Mouse (Mus musculus) MEL (cell line): ENCODE data around the gene Man1c1. TPM values are rescaled to one million over a fixed set of nuclear protein-coding genes. Genes with fewer than 3 reads are reported as not detected.

Source experiments
- DNase-seq: peaks from one replicate; pipeline ENCODE4 v3.0.0; 2011; ENCODE audit warnings: low read depth, low spot score
- H3K27ac ChIP-seq: 2 replicates; pipeline ENCODE4 v1.5.1; 2012; ENCODE audit warnings: low read depth, mild to moderate bottlenecking, control low read depth, low read length, moderate library complexity; ENCODE audit not compliant: control insufficient read depth
- H3K27me3 ChIP-seq, 2 experiments: fragments of 150-350 bp in 1 of 2; sonication (generic) in 1 of 2; 2 replicates each; pipeline ENCODE4 v1.6.1; 2012; ENCODE audit warnings: low read length in 2 of 2, mild to moderate bottlenecking in 2 of 2, improper control_type of control experiment in 1 of 2, moderate library complexity in 1 of 2; ENCODE audit not compliant: insufficient read depth in 2 of 2, control insufficient read depth in 1 of 2
- H3K36me3 ChIP-seq, 2 experiments: 2 replicates each; pipeline ENCODE4 v1.6.1; 2012 to 2014; ENCODE audit warnings: low read length in 2 of 2, improper control_type of control experiment in 1 of 2, inconsistent platforms in 1 of 2, mild to moderate bottlenecking in 1 of 2; ENCODE audit not compliant: insufficient read depth in 2 of 2, control insufficient read depth in 1 of 2
- H3K4me1 ChIP-seq, 2 experiments: fragments of 150-350 bp in 1 of 2; sonication (generic) in 1 of 2; 2 replicates each; pipeline ENCODE4 v1.6.1; 2012; ENCODE audit warnings: low read length in 2 of 2, improper control_type of control experiment in 1 of 2, mild to moderate bottlenecking in 1 of 2; ENCODE audit not compliant: insufficient read depth in 2 of 2, control insufficient read depth in 1 of 2
- H3K4me3 ChIP-seq, 2 experiments: fragments of 150-350 bp in 1 of 2; sonication (generic) in 1 of 2; 2 replicates each; pipeline ENCODE4 v1.5.1; 2012; ENCODE audit warnings: low read depth in 2 of 2, low read length in 2 of 2, mild to moderate bottlenecking in 2 of 2, moderate library complexity in 2 of 2, control low read depth in 1 of 2, improper control_type of control experiment in 1 of 2; ENCODE audit not compliant: control insufficient read depth in 1 of 2, insufficient read depth in 1 of 2
- H3K79me2 ChIP-seq: 2 replicates; pipeline ENCODE4 v1.6.1; 2012; ENCODE audit warnings: mild to moderate bottlenecking, low read length, moderate library complexity; ENCODE audit not compliant: control insufficient read depth, poor library complexity, insufficient read depth
- H3K9ac ChIP-seq: 2 replicates; pipeline ENCODE4 v1.6.1; 2012; ENCODE audit warnings: low read depth, mild to moderate bottlenecking, control low read depth, low read length, moderate library complexity; ENCODE audit not compliant: control insufficient read depth, poor library complexity, severe bottlenecking
- H3K9me3 ChIP-seq: fragments of 150-350 bp; sonication (generic); replicated peaks from 2 replicates; pipeline ENCODE4 v1.6.1; 2012; ENCODE audit warnings: mild to moderate bottlenecking, low read length, improper control_type of control experiment, moderate library complexity; ENCODE audit not compliant: insufficient read depth
- BHLHE40 ChIP-seq: IDR thresholded peaks from 2 replicates; pipeline ENCODE4 v1.6.1; 2012; ENCODE audit warnings: low read depth, mild to moderate bottlenecking, inconsistent platforms, low read length, improper control_type of control experiment, borderline replicate concordance
- CHD1 ChIP-seq: IDR thresholded peaks from 2 replicates; pipeline ENCODE4 v1.6.1; 2012; ENCODE audit warnings: low read depth, mild to moderate bottlenecking, inconsistent platforms, low read length, improper control_type of control experiment
- CHD2 ChIP-seq: IDR thresholded peaks from 2 replicates; pipeline ENCODE4 v1.6.1; 2011; ENCODE audit warnings: low read length, improper control_type of control experiment
- CTCF ChIP-seq, 3 experiments: IDR thresholded peaks in 2 of 3; conservative IDR thresholded peaks in 1 of 3; 2 replicates each; pipeline ENCODE4 v1.5.1; 2011 to 2012; ENCODE audit warnings: low read length in 3 of 3, low read depth in 2 of 3, mild to moderate bottlenecking in 2 of 3, improper control_type of control experiment in 1 of 3, inconsistent platforms in 1 of 3, mixed read lengths in 1 of 3, moderate library complexity in 1 of 3; ENCODE audit not compliant: control insufficient read depth in 1 of 3, insufficient read depth in 1 of 3, poor library complexity in 1 of 3, severe bottlenecking in 1 of 3
- E2F4 ChIP-seq: IDR thresholded peaks from 2 replicates; pipeline ENCODE4 v1.6.1; 2011; ENCODE audit warnings: low read depth, low read length, improper control_type of control experiment, borderline replicate concordance
- ELF1 ChIP-seq: IDR thresholded peaks from 2 replicates; pipeline ENCODE4 v1.6.1; 2014; ENCODE audit warnings: low read depth, mild to moderate bottlenecking, inconsistent platforms, low read length, improper control_type of control experiment, moderate library complexity
- EP300 ChIP-seq, 2 experiments: IDR thresholded peaks; 2 replicates each; pipeline ENCODE4 v1.6.1; 2011; ENCODE audit warnings: improper control_type of control experiment in 2 of 2, low read length in 2 of 2, low read depth in 1 of 2, mild to moderate bottlenecking in 1 of 2
- HCFC1 ChIP-seq: IDR thresholded peaks from 2 replicates; pipeline ENCODE4 v1.6.1; 2012; ENCODE audit warnings: low read depth, mild to moderate bottlenecking, inconsistent platforms, low read length, improper control_type of control experiment, moderate library complexity
- JUND ChIP-seq: IDR thresholded peaks from 2 replicates; pipeline ENCODE4 v1.6.1; 2011; ENCODE audit warnings: low read depth, mild to moderate bottlenecking, improper control_type of control experiment, low read length
- KAT2A ChIP-seq: conservative IDR thresholded peaks from 2 replicates; pipeline ENCODE4 v1.6.1; 2012; ENCODE audit warnings: low read depth, low read length, improper control_type of control experiment, inconsistent platforms
- MAFK ChIP-seq: IDR thresholded peaks from 2 replicates; pipeline ENCODE4 v1.6.1; 2011; ENCODE audit warnings: low read depth, mild to moderate bottlenecking, low read length, improper control_type of control experiment, borderline replicate concordance
- MAZ ChIP-seq: IDR thresholded peaks from 2 replicates; pipeline ENCODE4 v1.6.1; 2012; ENCODE audit warnings: low read depth, mild to moderate bottlenecking, inconsistent platforms, low read length, improper control_type of control experiment
- MEF2A ChIP-seq: IDR thresholded peaks from 2 replicates; pipeline ENCODE4 v1.6.1; 2014; ENCODE audit warnings: low read depth, mild to moderate bottlenecking, inconsistent platforms, low read length, improper control_type of control experiment; ENCODE audit not compliant: poor library complexity, insufficient replicate concordance, severe bottlenecking; ENCODE audit errors: extremely low read depth
- MYB ChIP-seq: IDR thresholded peaks from 2 replicates; pipeline ENCODE4 v1.6.1; 2011; ENCODE audit warnings: mild to moderate bottlenecking, low read depth, low read length, improper control_type of control experiment
- MYC ChIP-seq: IDR thresholded peaks from 2 replicates; pipeline ENCODE4 v1.6.1; 2011; ENCODE audit warnings: low read depth, mild to moderate bottlenecking, low read length, improper control_type of control experiment, moderate library complexity
- NELFE ChIP-seq: IDR thresholded peaks from 2 replicates; pipeline ENCODE4 v1.6.1; 2011; ENCODE audit warnings: low read depth, low read length, improper control_type of control experiment
- NRF1 ChIP-seq: IDR thresholded peaks from 2 replicates; pipeline ENCODE4 v1.6.1; 2014; ENCODE audit warnings: low read depth, mild to moderate bottlenecking, inconsistent platforms, low read length, improper control_type of control experiment, moderate library complexity; ENCODE audit not compliant: poor library complexity, insufficient read depth, severe bottlenecking
- POLR2A ChIP-seq, 2 experiments: IDR thresholded peaks; 2 replicates each; pipeline ENCODE4 v1.6.1; 2011 to 2012; ENCODE audit warnings: low read length in 2 of 2, mild to moderate bottlenecking in 2 of 2, control low read depth in 1 of 2, improper control_type of control experiment in 1 of 2, low read depth in 1 of 2, moderate library complexity in 1 of 2; ENCODE audit not compliant: control insufficient read depth in 1 of 2, insufficient read depth in 1 of 2, poor library complexity in 1 of 2
- POLR2AphosphoS2 ChIP-seq: IDR thresholded peaks from 2 replicates; pipeline ENCODE4 v1.6.1; 2011; ENCODE audit warnings: low read length, improper control_type of control experiment
- POLR2AphosphoS5 ChIP-seq: IDR thresholded peaks from 2 replicates; pipeline ENCODE4 v1.6.1; 2012; ENCODE audit warnings: low read depth, borderline replicate concordance, mild to moderate bottlenecking, inconsistent platforms, low read length, moderate library complexity, mixed read lengths
- RAD21 ChIP-seq: IDR thresholded peaks from 2 replicates; pipeline ENCODE4 v1.6.1; 2011; ENCODE audit warnings: mild to moderate bottlenecking, low read depth, low read length, improper control_type of control experiment
- RCOR1 ChIP-seq: IDR thresholded peaks from 2 replicates; pipeline ENCODE4 v1.6.1; 2012; ENCODE audit warnings: low read depth, mild to moderate bottlenecking, inconsistent platforms, low read length, improper control_type of control experiment
- TAL1 ChIP-seq: IDR thresholded peaks from 2 replicates; pipeline ENCODE4 v1.6.1; 2012; ENCODE audit warnings: mild to moderate bottlenecking, inconsistent platforms, low read length, moderate library complexity, mixed read lengths
- TCF12 ChIP-seq: IDR thresholded peaks from 2 replicates; pipeline ENCODE4 v1.6.1; 2014; ENCODE audit warnings: low read depth, mild to moderate bottlenecking, inconsistent platforms, low read length, improper control_type of control experiment, moderate library complexity
- UBTF ChIP-seq: IDR thresholded peaks from 2 replicates; pipeline ENCODE4 v1.6.1; 2012; ENCODE audit warnings: low read depth, mild to moderate bottlenecking, inconsistent platforms, low read length, improper control_type of control experiment, moderate library complexity, borderline replicate concordance; ENCODE audit not compliant: insufficient read depth
- USF2 ChIP-seq, 2 experiments: IDR thresholded peaks; 2 replicates each; pipeline ENCODE4 v1.6.1; 2011 to 2012; ENCODE audit warnings: improper control_type of control experiment in 2 of 2, low read length in 2 of 2, borderline replicate concordance in 1 of 2, inconsistent platforms in 1 of 2, low read depth in 1 of 2, mild to moderate bottlenecking in 1 of 2; ENCODE audit not compliant: insufficient read depth in 1 of 2
- ZC3H11A ChIP-seq: IDR thresholded peaks from 2 replicates; pipeline ENCODE4 v1.6.1; 2012; ENCODE audit warnings: low read depth, mild to moderate bottlenecking, inconsistent platforms, low read length, improper control_type of control experiment
- ZKSCAN1 ChIP-seq: IDR thresholded peaks from 2 replicates; pipeline ENCODE4 v1.6.1; 2012; ENCODE audit warnings: low read depth, mild to moderate bottlenecking, inconsistent platforms, low read length, improper control_type of control experiment, moderate library complexity
- polyA plus RNA-seq, 2 experiments: library from polyadenylated mRNA; stranded (reverse) in 1 of 2; unstranded in 1 of 2; fragments of >175 nt in 1 of 2; fragments of >200 nt in 1 of 2; gene quantifications; 2 replicates each; pipeline versions ENCODE4 v1.2.1 to v1.2.4; 2012; ENCODE audit warnings: low replicate concordance in 2 of 2, low read depth in 1 of 2; ENCODE audit not compliant: insufficient read length in 2 of 2, insufficient read depth in 1 of 2, missing spikeins in 1 of 2
- total RNA-seq: library from RNA; depleted of rRNA; stranded (reverse); fragments of 300-350 nt; gene quantifications from 2 replicates; pipeline ENCODE4 v1.2.3, GENCODE M21; 2012

The Man1c1 gene
- total and polyA plus RNA-seq, 3 experiments, result 1.9 to 5.2 TPM; not detected in 1

- H3K36me3 ChIP-seq, result peaks cover 4 to 13% of the 10 kb centered on the region in 2 experiments
- peaks cover 4% of the 10 kb centered on the region; the same call in 1 of the 2 replicates for H3K79me2 ChIP-seq
- H3K4me3 ChIP-seq, result no peak overlapping the region
- TF ChIP-seq POLR2A (IDR thresholded peaks at IDR 0.05; ENCODE audit: control insufficient read depth in 1 of 2, insufficient read depth in 1 of 2, low read depth in 1 of 2, low read length in 2 of 2, poor library complexity in 1 of 2), result no peak
- no peak for TF ChIP-seq MAFK
- no peak for TF ChIP-seq TCF12
- TF ChIP-seq ZKSCAN1, result no peak
- no peak for TF ChIP-seq UBTF
- no peak for TF ChIP-seq EP300 (IDR thresholded peaks at IDR 0.05; ENCODE audit: low read depth in 1 of 2, low read length in 2 of 2)
- TF ChIP-seq MEF2A, result no peak
- TF ChIP-seq USF2 (IDR thresholded peaks at IDR 0.05; ENCODE audit: borderline replicate concordance in 1 of 2, insufficient read depth in 1 of 2, low read depth in 1 of 2, low read length in 2 of 2), result no peak
- TF ChIP-seq ELF1, result no peak
- no peak for TF ChIP-seq RAD21
- TF ChIP-seq POLR2AphosphoS5, result no peak
- no peak for TF ChIP-seq CTCF (IDR thresholded peaks at IDR 0.05 in 2 of 3, conservative IDR thresholded peaks at IDR 0.05 in 1 of 3; ENCODE audit: control insufficient read depth in 1 of 3, insufficient read depth in 1 of 3, low read depth in 2 of 3, low read length in 3 of 3, poor library complexity in 1 of 3, severe bottlenecking in 1 of 3)
- TF ChIP-seq MAZ, result no peak
- TF ChIP-seq MYC, result no peak
- no peak for TF ChIP-seq NELFE
- no peak for TF ChIP-seq HCFC1
- TF ChIP-seq, all 39 proteins: peak for 0
- Histone ChIP-seq H3K4me1 (peaks cover 0 to 6% of the 10 kb centered on the region in 2 experiments; a peak in 2 of 4 replicates), H3K9ac (no peak overlapping the region), H3K9me3 (no peaks in the 10 kb centered on the region), H3K27ac (no peak overlapping the region), H3K27me3 (no peaks in the 10 kb centered on the region)
- DNase-seq, result no peak
Observed at GRCm38 (mm10) chr4:134523447-134523846, 180.6 kb downstream of the Man1c1 start.

- Histone ChIP-seq H3K4me1 (peaks cover 6 to 9% of the 10 kb centered on the region in 2 experiments; a peak in 3 of 4 replicates), H3K4me3 (no peak overlapping the region), H3K27ac (no peak overlapping the region), H3K36me3 (peaks cover 2 to 6% of the 10 kb centered on the region in 2 experiments), H3K79me2 (peaks cover 10% of the 10 kb centered on the region; the same call in 1 of the 2 replicates)
- TF ChIP-seq BHLHE40 (no peak), RCOR1 (no peak), CHD1 (no peak), CHD2 (no peak), NRF1 (no peak), POLR2AphosphoS5 (no peak), USF2 (IDR thresholded peaks at IDR 0.05; ENCODE audit: borderline replicate concordance in 1 of 2, insufficient read depth in 1 of 2, low read depth in 1 of 2, low read length in 2 of 2) (no peak), MYB (no peak), POLR2AphosphoS2 (no peak), JUND (no peak), E2F4 (no peak), TCF12 (no peak), ELF1 (no peak), ZC3H11A (no peak), TAL1 (no peak), KAT2A (no peak), NELFE (no peak), RAD21 (no peak)
- TF ChIP-seq, all 39 proteins: peak for 0
- DNase-seq, result no peak
- H3K9ac ChIP-seq, result no peak overlapping the region
- no peaks in the 10 kb centered on the region for H3K27me3 ChIP-seq
- H3K9me3 ChIP-seq, result no peaks in the 10 kb centered on the region
Observed at GRCm38 (mm10) chr4:134519281-134519680, 184.8 kb downstream of the Man1c1 start.
